Mouse (Mus musculus) bone marrow, adult 2 months (tissue): Measurements from ENCODE around the gene 1700017B05Rik.

Source experiments
- CTCF ChIP-seq: fragments of 200-500 bp; IDR thresholded peaks from 2 replicates; pipeline ENCODE4 v1.5.1; 2011; ENCODE audit warnings: low read length, control low read depth; ENCODE audit not compliant: control insufficient read depth, insufficient read depth
- POLR2A ChIP-seq: fragments of 200-500 bp; IDR thresholded peaks from 2 replicates; pipeline ENCODE4 v1.6.1; 2011; ENCODE audit warnings: low read depth, mild to moderate bottlenecking, control low read depth, low read length, borderline replicate concordance; ENCODE audit not compliant: control insufficient read depth

- no peak for TF ChIP-seq POLR2A
- TF ChIP-seq CTCF = no peak
These were observed 32.5 kb upstream of the 1700017B05Rik start for GRCm38 (mm10) chr9:57294905-57295304.
